In the genomic region with DNA sequence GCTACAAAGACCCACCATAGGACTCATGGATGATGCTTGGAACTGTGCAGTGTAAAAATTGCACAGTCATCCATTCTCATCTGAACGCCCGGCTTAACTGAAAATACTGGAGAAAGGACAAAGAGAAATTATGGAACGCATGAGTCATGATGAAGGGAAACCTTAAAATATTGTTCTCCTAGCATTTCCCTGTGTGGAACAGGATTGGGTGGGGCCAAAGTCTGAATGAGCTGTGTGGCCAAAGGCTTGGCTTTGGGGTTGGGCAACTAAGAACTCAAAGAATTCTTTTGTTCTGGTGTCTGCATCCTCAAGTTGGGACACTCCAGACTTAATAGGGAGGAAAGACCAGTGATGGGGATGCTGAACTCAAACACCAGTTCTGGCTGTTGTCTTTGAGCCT, we compare ENCODE assay signal across 23 mouse cellular contexts. TPM values are rescaled to one million over a fixed set of nuclear protein-coding genes. Genes with fewer than 3 reads are reported as not detected.
DNase-seq lines count a peak whose midpoint lies in the region; ATAC-seq and TF ChIP-seq lines count a peak whose summit lies in the region.
"Had no signal": no experiment of that assay in that cellular context is flagged by ENCODE, and none has a peak within 500 bp of the region (broad histone marks: within the 10 kb centered on the region; RNA-seq: fewer than 3 reads in every experiment).

No protein-coding gene starts in this region.

- peaks cover 15% of the 10 kb centered on the region for H3K4me1 ChIP-seq in forebrain, embryonic 13.5 days
- H3K4me1 ChIP-seq in kidney, adult 2 months (ENCODE audit: control insufficient read depth, insufficient read depth, low read length) = no peaks in the 10 kb centered on the region
- H3K4me1 ChIP-seq: embryonic facial prominence, embryonic 12.5 days; forebrain, embryonic 10.5 days; heart, embryonic 12.5 days; hindbrain, embryonic 15.5 days had no signal

- no peaks in the 10 kb centered on the region for H3K9me3 ChIP-seq in forebrain, embryonic 13.5 days (replicated peaks)
- H3K9me3 ChIP-seq: embryonic facial prominence, embryonic 12.5 days; forebrain, embryonic 10.5 days; heart, embryonic 12.5 days; hindbrain, embryonic 15.5 days had no signal

- 89% methylated on average over 3 of the region's 3 CpGs for WGBS in forebrain, embryonic 13.5 days
- WGBS in kidney, adult 2 months = 85% methylated on average over 3 of the region's 3 CpGs

- no peak overlapping the region for H3K27ac ChIP-seq in forebrain, embryonic 13.5 days
- no peak overlapping the region for H3K27ac ChIP-seq in kidney, adult 2 months (ENCODE audit: insufficient read depth, low read depth, low read length)
- H3K27ac ChIP-seq: embryonic facial prominence, embryonic 12.5 days; forebrain, embryonic 10.5 days; gastrocnemius, adult 2 months; hindbrain, embryonic 15.5 days had no signal

- H3K36me3 ChIP-seq in forebrain, embryonic 13.5 days (ENCODE audit: poor library complexity, severe bottlenecking) = no peaks in the 10 kb centered on the region
- H3K36me3 ChIP-seq in kidney, adult 2 months (ENCODE audit: control insufficient read depth, insufficient read depth, low read length) = no peaks in the 10 kb centered on the region
- H3K36me3 ChIP-seq: embryonic facial prominence, embryonic 12.5 days; forebrain, embryonic 10.5 days; heart, embryonic 12.5 days; hindbrain, embryonic 15.5 days had no signal

- no peak for TF ChIP-seq CTCF in kidney, adult 2 months (conservative IDR thresholded peaks at IDR 0.05; ENCODE audit: insufficient read depth, insufficient read length, low read depth, low read length)

- H3K4me2 ChIP-seq in forebrain, embryonic 13.5 days = no peak overlapping the region
- H3K4me2 ChIP-seq: embryonic facial prominence, embryonic 12.5 days; heart, embryonic 12.5 days; hindbrain, embryonic 15.5 days had no signal

- no peak for TF ChIP-seq POLR2A in kidney, adult 2 months (IDR thresholded peaks at IDR 0.05; ENCODE audit: low read depth, low read length)

- no peak overlapping the region for H3K9ac ChIP-seq in forebrain, embryonic 13.5 days
- H3K9ac ChIP-seq: embryonic facial prominence, embryonic 12.5 days; heart, embryonic 12.5 days; hindbrain, embryonic 15.5 days had no signal

- DNase-seq in 3T3-L1 (ENCODE audit: low read depth, low spot score) (peak; percentile 75), ES-CJ7 (ENCODE audit: low read depth, low spot score) (peak; percentile 31), R1 (ENCODE audit: low read depth, low spot score) (peak; percentile 70)
- no peak for DNase-seq in cerebellum, adult 9-11 months
- no peak for DNase-seq in kidney, adult 2 months
- DNase-seq: adrenal gland, adult 8-10 months; adrenal gland, postnatal 36 days; cerebellum, adult 11 months; cerebellum, adult 8-10 months; cerebellum, postnatal 25 days; gastrocnemius, adult 2 months; gastrocnemius, postnatal 25 days; kidney, adult 8-10 months had no signal

- no peak overlapping the region for H3K4me3 ChIP-seq in forebrain, embryonic 13.5 days
- no peak overlapping the region for H3K4me3 ChIP-seq in kidney, adult 2 months (ENCODE audit: insufficient read depth, low read depth, low read length)
- H3K4me3 ChIP-seq: embryonic facial prominence, embryonic 12.5 days; forebrain, embryonic 10.5 days; gastrocnemius, adult 2 months; heart, embryonic 12.5 days; hindbrain, embryonic 15.5 days had no signal

- 0 out of 2 replicates have a peak, but pooled peaks have one; percentile 21 for ATAC-seq in erythroid progenitor cell, adult 5-6 weeks (replicated peaks; ENCODE audit: low FRiP score, poor library complexity, severe bottlenecking)
- no peak for ATAC-seq in forebrain, embryonic 13.5 days
- ATAC-seq: CD4-positive, CD25-positive, alpha-beta regulatory T cell, adult 4 months; forebrain, embryonic 16.5 days; intestine, embryonic 16.5 days had no signal

- peaks cover 7% of the 10 kb centered on the region for H3K27me3 ChIP-seq in forebrain, embryonic 13.5 days
- H3K27me3 ChIP-seq in kidney, adult 2 months (replicated peaks; ENCODE audit: control insufficient read depth, insufficient read depth, low read length) = no peaks in the 10 kb centered on the region; the same call in 1 of the 2 replicates
- H3K27me3 ChIP-seq: embryonic facial prominence, embryonic 12.5 days; heart, embryonic 12.5 days; hindbrain, embryonic 15.5 days had no signal

RNA-seq across cellular contexts. Expression of a gene that starts 49.6 kb away (rescaled TPM):
- total RNA-seq in erythroid progenitor cell, adult 5-6 weeks (2015; ENCODE audit: low replicate concordance) = not detected in 2 replicates
- total RNA-seq in erythroid progenitor cell, adult 5-6 weeks (2017; ENCODE audit: low replicate concordance) = not detected in 2 replicates
- 11.3 and 13.1 TPM in 2 replicates for polyA plus RNA-seq in forebrain, embryonic 13.5 days (2015; fragmentation: Nextera tagmentation; extraction: Ambion mirVana)
- 11.9 and 14.2 TPM in 2 replicates for polyA plus RNA-seq in kidney, adult 2 months (2012; rRNA removed)
- total RNA-seq: granulocyte monocyte progenitor cell, adult 5-6 weeks had no signal
- polyA plus RNA-seq: CD4-positive, CD25-positive, alpha-beta regulatory T cell, adult 4 months had no signal

Comparison
In these comparisons a context has a peak if more than half of its experiments do, and no peak if none do; other contexts are left out.
1. DNase-seq: peak in 3T3-L1 (single experiment), ES-CJ7 (single experiment) and R1 (single experiment); none in cerebellum, adult 9-11 months (single experiment) and kidney, adult 2 months (single experiment).